Mouse (Mus musculus) brown adipose tissue, adult 24 weeks (tissue): ENCODE measurements around the gene Cd160. TPM values are rescaled to one million over a fixed set of nuclear protein-coding genes. Genes with fewer than 3 reads are reported as not detected.

Experiments used
- H3K27ac ChIP-seq: fragments of 200-500 bp; replicated peaks from 2 replicates; pipeline ENCODE4 v1.5.1; 2012; ENCODE audit warnings: low read depth, mild to moderate bottlenecking, low read length
- H3K4me1 ChIP-seq: fragments of 200-500 bp; 2 replicates; pipeline ENCODE4 v1.6.1; 2012; ENCODE audit warnings: low read length, mixed read lengths; ENCODE audit not compliant: control insufficient read depth, insufficient read depth, insufficient read length
- H3K4me3 ChIP-seq: fragments of 200-500 bp; 2 replicates; pipeline ENCODE4 v1.5.1; 2012; ENCODE audit warnings: low read depth, mild to moderate bottlenecking, low read length, moderate library complexity; ENCODE audit not compliant: insufficient read depth
- polyA plus RNA-seq: library from polyadenylated mRNA; stranded (reverse); fragments of >200 nt; gene quantifications from 2 replicates; pipeline ENCODE4 v1.2.4, GENCODE M21; 2012; ENCODE audit not compliant: missing spikeins, insufficient read depth, insufficient read length

Cd160 gene
- polyA plus RNA-seq, 1 experiment: not detected

DNA sequence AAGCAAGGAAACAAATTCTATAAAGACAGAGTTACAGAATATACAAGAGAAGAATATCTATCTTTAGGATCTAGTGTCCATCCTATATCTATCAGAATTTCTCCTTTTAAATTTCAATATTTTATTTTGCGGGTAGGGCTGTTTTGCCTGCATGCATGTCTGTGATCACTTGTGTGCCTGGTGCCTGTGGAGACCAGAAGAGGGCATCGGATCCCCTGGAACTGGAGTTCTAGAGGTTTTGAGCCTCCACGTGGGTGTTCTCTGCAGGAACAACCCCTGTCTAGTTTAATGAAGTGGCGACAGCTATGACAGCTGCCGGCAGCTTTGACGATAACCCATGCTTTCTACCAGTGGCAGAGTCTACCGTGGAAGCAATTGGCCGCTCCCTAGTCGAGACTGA is 16.0 kb downstream of the Cd160 start:
- Histone ChIP-seq H3K4me3 (no peak overlapping the region), H3K4me1 (no peaks in the 10 kb centered on the region), H3K27ac (no peak overlapping the region)

GRCm38 (mm10) chr3:96812395-96813091 is 16.6 kb downstream of the Cd160 start:
- H3K4me3 ChIP-seq: peak overlapping the region; percentile 30; the same call in 1 of the 2 replicates
- H3K27ac ChIP-seq: no peak overlapping the region
- no peaks in the 10 kb centered on the region for H3K4me1 ChIP-seq

DNA sequence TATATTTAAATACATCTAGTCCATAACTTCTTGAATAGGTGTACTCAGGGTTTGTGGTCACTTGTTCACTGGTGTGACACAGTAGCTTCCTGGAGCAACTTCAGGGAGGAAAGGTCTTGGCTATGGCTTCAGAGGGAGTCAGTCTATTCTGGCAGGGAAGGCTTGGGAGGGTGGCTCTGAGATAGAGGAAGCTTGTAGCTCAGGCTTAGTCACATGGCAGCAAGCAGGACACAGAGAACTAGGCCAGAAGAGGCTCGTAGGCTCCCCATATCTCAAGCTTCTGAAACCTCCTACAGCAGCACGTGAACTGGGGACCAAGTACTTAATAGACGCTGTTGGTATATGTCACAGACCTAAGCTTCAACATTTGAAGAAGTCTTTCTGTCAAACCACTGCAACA is 17.9 kb downstream of the Cd160 start:
- Histone ChIP-seq H3K4me3 (no peak overlapping the region), H3K27ac (no peak overlapping the region), H3K4me1 (no peaks in the 10 kb centered on the region)

- Histone ChIP-seq H3K27ac (no peak overlapping the region), H3K4me3 (no peak overlapping the region), H3K4me1 (no peaks in the 10 kb centered on the region)
Measured at GRCm38 (mm10) chr3:96808651-96809050, 20.5 kb downstream of the Cd160 start.

DNA sequence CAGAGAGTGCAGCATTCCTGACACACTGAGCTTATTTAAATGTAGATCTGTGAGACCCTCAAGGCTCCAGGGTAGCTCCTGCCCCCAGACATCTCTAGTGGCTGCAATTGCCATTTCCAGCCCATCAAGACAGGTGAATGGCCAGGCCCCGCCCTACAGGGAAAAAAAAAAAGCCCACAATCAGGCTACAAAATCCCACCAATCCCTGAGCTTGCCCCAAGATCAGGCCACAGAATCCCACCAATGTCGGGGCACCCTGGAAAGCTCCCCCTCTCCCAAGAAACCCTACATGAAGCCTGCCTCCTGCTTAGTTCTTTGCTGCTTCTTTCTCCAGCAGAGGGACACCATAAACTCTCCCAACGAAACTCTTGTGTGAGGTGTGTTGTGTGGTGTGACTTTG is 21.0 kb downstream of the Cd160 start:
- Histone ChIP-seq H3K4me1 (no peaks in the 10 kb centered on the region), H3K27ac (no peak overlapping the region), H3K4me3 (no peak overlapping the region)

GRCm38 (mm10) chr3:96802214-96802613 is 26.9 kb downstream of the Cd160 start:
- Histone ChIP-seq H3K4me3 (no peak overlapping the region), H3K4me1 (no peaks in the 10 kb centered on the region), H3K27ac (no peak overlapping the region)

DNA sequence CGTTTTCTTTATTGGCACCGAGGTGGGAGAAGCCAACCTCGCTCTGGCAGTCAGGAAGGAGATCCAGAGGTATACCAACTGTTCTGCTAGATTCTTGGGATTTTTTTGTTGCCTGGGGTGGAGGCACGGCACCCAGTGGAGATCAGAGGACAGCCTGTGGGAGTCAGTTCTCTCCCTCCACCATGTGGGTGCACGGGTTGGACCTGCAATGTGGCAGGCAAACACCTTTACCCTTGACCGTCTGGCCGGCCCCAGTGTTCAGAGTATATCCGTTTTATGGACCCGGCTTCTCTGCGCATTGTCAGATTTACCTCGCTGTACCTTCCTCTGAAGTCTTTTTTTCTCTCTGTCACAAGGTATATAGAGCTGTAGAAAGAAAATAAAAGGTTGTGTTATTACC is 28.9 kb downstream of the Cd160 start:
- H3K27ac ChIP-seq: no peak overlapping the region
- H3K4me3 ChIP-seq: no peak overlapping the region
- no peaks in the 10 kb centered on the region for H3K4me1 ChIP-seq

DNA sequence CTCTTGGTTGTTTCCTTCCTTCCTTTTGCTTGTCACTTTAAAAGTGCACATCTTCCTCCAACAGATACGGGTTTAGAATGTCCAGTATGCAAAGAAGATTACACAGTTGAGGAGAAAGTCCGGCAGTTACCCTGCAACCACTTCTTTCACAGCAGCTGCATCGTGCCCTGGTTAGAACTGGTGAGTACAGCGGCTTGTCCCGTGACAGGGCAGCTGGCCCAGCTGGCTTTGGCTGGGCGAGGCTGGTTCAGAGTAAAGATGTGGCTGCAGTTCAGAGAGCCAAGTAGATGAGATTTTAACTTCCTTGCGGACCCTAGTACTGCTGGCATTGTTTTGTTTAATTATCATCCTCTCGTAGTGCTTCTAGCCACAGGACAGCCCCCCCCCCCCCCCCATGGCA is 40.6 kb downstream of the Cd160 start:
- H3K27ac ChIP-seq: no peak overlapping the region
- H3K4me3 ChIP-seq: no peak overlapping the region
- no peaks in the 10 kb centered on the region for H3K4me1 ChIP-seq

DNA sequence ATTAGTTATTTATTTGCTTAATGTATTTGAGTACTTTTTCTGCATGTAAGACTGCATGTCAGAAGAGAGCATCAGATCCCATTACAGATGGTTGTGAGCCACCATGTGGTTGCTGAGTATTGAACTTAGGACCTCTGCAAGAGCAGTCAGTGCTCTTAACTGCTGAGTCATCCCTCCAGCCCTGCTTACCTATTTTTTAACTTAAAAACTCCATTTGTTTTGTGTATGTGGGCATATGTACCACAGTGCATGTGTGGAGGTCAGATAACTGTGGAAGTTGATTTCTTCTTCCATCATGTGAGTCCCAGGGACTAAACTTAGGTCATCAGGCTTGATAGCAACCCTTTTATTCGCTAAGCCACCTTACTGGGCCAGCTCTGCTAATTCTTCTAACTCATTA is 41.4 kb downstream of the Cd160 start:
- Histone ChIP-seq H3K4me1 (no peaks in the 10 kb centered on the region), H3K4me3 (no peak overlapping the region), H3K27ac (no peak overlapping the region)

DNA sequence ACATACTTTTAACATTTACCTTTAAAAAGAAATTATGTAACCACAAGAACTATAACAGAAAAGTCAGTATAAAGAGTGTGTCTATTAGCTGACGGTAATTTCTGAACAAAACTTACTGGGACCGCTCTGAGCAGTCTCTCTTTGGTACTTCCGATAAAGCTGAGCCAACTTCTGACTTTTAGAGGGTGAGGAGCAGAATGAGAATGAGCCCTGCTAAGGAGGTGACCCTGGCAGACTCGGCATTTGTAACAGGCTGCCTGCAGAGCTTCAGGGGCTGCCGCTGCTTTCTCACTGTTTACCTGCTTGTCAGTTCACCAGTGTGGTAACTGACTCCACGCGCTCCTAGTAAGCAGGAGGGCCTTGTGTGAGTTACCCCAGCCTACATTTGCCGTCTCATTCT is 46.9 kb downstream of the Cd160 start:
- Histone ChIP-seq H3K4me3 (no peak overlapping the region), H3K27ac (no peak overlapping the region), H3K4me1 (no peaks in the 10 kb centered on the region)

GRCm38 (mm10) chr3:96777120-96777519 is 52.0 kb downstream of the Cd160 start:
- no peak overlapping the region for H3K27ac ChIP-seq

DNA sequence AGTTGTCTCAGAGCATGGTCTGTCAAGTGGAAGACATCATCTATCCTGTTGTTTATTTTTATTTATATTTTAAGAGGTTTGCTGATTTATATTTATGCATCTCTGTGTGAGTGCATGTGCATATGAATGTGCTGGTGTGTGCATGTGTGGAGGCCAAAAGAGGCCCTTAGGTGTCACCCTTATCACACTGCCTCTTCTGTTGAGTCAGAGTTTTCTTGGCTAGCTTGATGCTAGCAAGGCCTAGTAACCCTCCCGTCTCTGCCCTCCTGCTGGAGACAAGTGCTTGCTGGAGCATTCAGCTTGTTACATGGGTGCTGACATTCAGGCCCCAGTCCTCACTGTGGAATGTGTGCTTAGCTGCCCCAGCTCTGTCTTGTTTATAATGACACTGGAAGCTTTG is 56.2 kb downstream of the Cd160 start:
- no peak overlapping the region for H3K4me3 ChIP-seq
- H3K27ac ChIP-seq: no peak overlapping the region
- H3K4me1 ChIP-seq: no peaks in the 10 kb centered on the region

More at GRCm38 (mm10) chr3:96777120-96777519, 52.0 kb downstream of the Cd160 start:
- H3K4me3 ChIP-seq: no peak overlapping the region
- no peaks in the 10 kb centered on the region for H3K4me1 ChIP-seq

DNA sequence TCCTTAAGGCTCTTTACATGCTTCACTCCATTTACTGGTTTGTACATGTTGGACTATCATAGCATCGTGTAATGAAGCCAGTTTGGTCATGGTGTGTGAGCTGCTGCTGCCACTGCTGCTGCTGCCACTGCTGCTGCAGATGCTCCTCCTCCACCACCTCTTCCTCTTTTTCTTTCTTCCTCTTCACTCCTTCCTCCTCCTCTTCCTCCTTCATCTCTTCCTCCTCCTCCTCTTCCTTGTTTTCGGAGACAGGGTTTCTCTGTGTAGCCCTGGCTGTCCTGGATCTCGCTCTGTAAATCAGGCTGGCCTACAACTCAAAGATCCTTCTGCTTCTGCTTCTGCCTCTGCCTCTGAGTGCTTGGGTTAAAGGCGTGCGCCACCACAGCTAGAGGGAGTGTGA is 59.2 kb downstream of the Cd160 start:
- Histone ChIP-seq H3K4me1 (peaks cover 5% of the 10 kb centered on the region; the same call in 1 of the 2 replicates), H3K27ac (no peak overlapping the region), H3K4me3 (no peak overlapping the region)

- Histone ChIP-seq H3K4me1 (peaks cover 9% of the 10 kb centered on the region; the same call in 1 of the 2 replicates), H3K27ac (no peak overlapping the region), H3K4me3 (no peak overlapping the region)
Measured at GRCm38 (mm10) chr3:96764528-96764927, 64.6 kb downstream of the Cd160 start.

- H3K27ac ChIP-seq: no peak overlapping the region
- H3K4me1 ChIP-seq: peaks cover 10% of the 10 kb centered on the region
- no peak overlapping the region for H3K4me3 ChIP-seq
Measured at GRCm38 (mm10) chr3:96759695-96760094, 69.5 kb downstream of the Cd160 start.

DNA sequence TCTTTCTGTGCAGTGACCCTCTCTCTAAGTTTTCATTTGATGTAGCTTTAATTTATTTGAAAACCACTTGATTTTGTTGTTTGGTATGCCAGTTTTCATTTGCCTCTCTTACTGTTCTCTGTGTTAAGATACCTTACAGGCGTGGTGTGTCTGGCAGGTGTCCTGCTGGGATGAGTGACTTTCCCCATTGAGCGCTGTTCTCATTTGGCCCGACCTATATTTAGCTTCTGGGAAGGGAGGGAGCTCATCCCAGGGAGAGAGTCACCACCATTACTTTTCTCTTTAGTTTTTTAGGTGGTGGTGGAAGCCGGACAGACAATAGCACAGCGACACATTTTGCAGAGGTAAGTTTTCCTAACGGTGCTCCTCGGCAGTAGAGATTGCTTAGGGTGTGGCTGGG is 71.5 kb downstream of the Cd160 start:
- no peak overlapping the region for H3K4me3 ChIP-seq
- H3K27ac ChIP-seq: no peak overlapping the region
- peaks cover 10% of the 10 kb centered on the region for H3K4me1 ChIP-seq
